Mouse (Mus musculus) limb, embryonic 10.5 days (tissue): Measurements from ENCODE around the gene Cdk5rap2. TPM values are rescaled to one million over a fixed set of nuclear protein-coding genes. Genes with fewer than 3 reads are reported as not detected.
A peak's percentile ranks its signal among the peaks of the same experiment; 100 is the strongest.

Experiments
- DNase-seq: peaks from one replicate; pipeline ENCODE4 v3.0.0-alpha.2; 2017; ENCODE audit warnings: low spot score
- H3K27ac ChIP-seq: fragments of 300-500 bp; sonication (generic); 2 replicates; pipeline ENCODE4 v1.5.1; 2016; ENCODE audit warnings: mild to moderate bottlenecking
- H3K27me3 ChIP-seq: fragments of 300-500 bp; sonication (generic); 2 replicates; pipeline ENCODE4 v1.6.1; 2016; ENCODE audit warnings: low read depth, mild to moderate bottlenecking; ENCODE audit not compliant: poor library complexity, severe bottlenecking
- H3K36me3 ChIP-seq: fragments of 300-500 bp; sonication (generic); 2 replicates; pipeline ENCODE4 v1.6.1; 2016; ENCODE audit warnings: mild to moderate bottlenecking, moderate library complexity
- H3K4me1 ChIP-seq: fragments of 300-500 bp; sonication (generic); 2 replicates; pipeline ENCODE4 v1.6.1; 2016
- H3K4me3 ChIP-seq: fragments of 300-500 bp; sonication (generic); 2 replicates; pipeline ENCODE4 v1.5.1; 2016; ENCODE audit warnings: mild to moderate bottlenecking, moderate library complexity
- H3K9me3 ChIP-seq: fragments of 300-500 bp; sonication (generic); replicated peaks from 2 replicates; pipeline ENCODE4 v1.6.1; 2016; ENCODE audit warnings: mild to moderate bottlenecking
- WGBS: fragments of 180-500 bp; shearing (Covaris S2); methylation state at CpG from one replicate; pipeline ENCODE4 v1.1.7; 2016; 5-methylcytosine and 5-hydroxymethylcytosine counted together
- polyA plus RNA-seq: library from polyadenylated mRNA; unstranded; fragments of >200 nt; fragmentation: Nextera tagmentation; extraction: Ambion mirVana; gene quantifications from 2 replicates; pipeline ENCODE4 v1.2.1, GENCODE M21; 2016

Cdk5rap2 gene
- polyA plus RNA-seq, 1 experiment from 2014 or later, result 31.6 TPM

- Histone ChIP-seq H3K27me3 (no peaks in the 10 kb centered on the region), H3K9me3 (no peaks in the 10 kb centered on the region), H3K36me3 (peaks cover 62% of the 10 kb centered on the region), H3K4me1 (no peaks in the 10 kb centered on the region), H3K27ac (no peak overlapping the region), H3K4me3 (no peak overlapping the region)
- DNase-seq, result no peak
- WGBS, result 92% methylated on average over 4 of the region's 4 CpGs
Observed at GRCm38 (mm10) chr4:70272943-70273342, 137.3 kb downstream of the Cdk5rap2 start.

GRCm38 (mm10) chr4:70272527-70272926 lies 137.7 kb downstream of the Cdk5rap2 start:
- peaks cover 63% of the 10 kb centered on the region for H3K36me3 ChIP-seq

DNA sequence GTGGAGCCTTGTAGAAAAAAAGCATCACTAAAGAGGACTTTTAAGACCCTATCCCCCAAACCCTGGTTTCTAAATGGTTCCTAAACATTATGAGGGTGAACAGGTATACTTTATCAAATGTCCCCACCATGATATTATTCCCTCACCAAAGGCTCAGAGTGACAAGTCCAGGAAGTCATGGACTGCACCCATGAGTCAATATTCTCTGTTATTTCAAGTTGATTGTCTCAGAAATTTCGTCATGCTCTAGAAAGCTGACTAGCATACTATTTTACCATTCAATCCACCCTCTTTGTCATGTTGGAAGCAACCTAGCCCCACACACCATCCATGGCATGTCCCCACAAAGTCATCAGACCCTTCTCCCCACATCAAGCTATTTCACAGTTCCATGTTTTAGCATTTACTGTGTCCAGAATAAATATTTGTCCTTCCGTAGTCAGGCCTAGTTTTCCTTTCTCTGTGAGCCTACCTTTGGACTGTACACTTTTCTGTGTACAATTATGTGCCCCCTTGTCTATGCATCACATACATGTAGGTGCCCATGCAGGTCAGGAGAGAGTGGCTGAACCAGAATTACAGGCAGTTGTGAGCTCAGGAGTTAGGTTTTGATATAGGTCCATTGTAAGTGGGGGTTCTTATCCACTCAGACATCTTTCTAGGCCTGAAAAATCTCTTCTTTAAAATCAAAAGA lies 142.9 kb downstream of the Cdk5rap2 start:
- H3K27ac ChIP-seq, result no peak overlapping the region
- peaks cover 82% of the 10 kb centered on the region for H3K36me3 ChIP-seq
- H3K9me3 ChIP-seq, result no peaks in the 10 kb centered on the region
- no peak overlapping the region for H3K4me3 ChIP-seq
- no peak for DNase-seq
- 91% methylated on average over 2 of the region's 2 CpGs for WGBS
- no peaks in the 10 kb centered on the region for H3K27me3 ChIP-seq
- H3K4me1 ChIP-seq, result no peaks in the 10 kb centered on the region

More at GRCm38 (mm10) chr4:70272527-70272926, 137.7 kb downstream of the Cdk5rap2 start:
- Histone ChIP-seq H3K27ac (no peak overlapping the region), H3K4me3 (no peak overlapping the region), H3K9me3 (no peaks in the 10 kb centered on the region), H3K4me1 (no peaks in the 10 kb centered on the region), H3K27me3 (no peaks in the 10 kb centered on the region)
- 93% methylated on average over 4 of the region's 4 CpGs for WGBS
- no peak for DNase-seq

DNA sequence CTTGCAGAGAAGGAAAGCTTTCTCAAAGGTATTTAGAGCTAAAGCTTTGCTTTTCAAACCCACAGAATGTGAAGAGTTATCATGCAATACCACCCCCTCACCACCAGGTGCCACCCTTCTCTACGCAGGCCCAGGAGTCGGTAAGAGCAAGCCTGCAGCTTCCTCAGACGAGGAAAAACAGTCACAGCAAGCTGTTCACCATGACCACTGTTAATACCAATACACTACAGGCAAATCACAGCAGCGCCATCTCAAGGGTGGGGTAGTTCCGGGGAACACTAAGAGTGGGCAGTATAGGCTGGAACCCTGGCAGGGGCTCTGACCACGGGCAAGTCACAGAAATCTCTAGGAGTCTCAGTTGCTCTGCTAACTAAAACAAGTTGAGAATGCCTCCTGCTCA lies 145.0 kb downstream of the Cdk5rap2 start:
- H3K4me3 ChIP-seq, result no peak overlapping the region
- no peaks in the 10 kb centered on the region for H3K4me1 ChIP-seq
- no peaks in the 10 kb centered on the region for H3K27me3 ChIP-seq
- no peak overlapping the region for H3K27ac ChIP-seq
- peaks cover 82% of the 10 kb centered on the region for H3K36me3 ChIP-seq
- DNase-seq, result peak; percentile 44
- H3K9me3 ChIP-seq, result no peaks in the 10 kb centered on the region
- 69% methylated on average over 6 of the region's 6 CpGs for WGBS

DNA sequence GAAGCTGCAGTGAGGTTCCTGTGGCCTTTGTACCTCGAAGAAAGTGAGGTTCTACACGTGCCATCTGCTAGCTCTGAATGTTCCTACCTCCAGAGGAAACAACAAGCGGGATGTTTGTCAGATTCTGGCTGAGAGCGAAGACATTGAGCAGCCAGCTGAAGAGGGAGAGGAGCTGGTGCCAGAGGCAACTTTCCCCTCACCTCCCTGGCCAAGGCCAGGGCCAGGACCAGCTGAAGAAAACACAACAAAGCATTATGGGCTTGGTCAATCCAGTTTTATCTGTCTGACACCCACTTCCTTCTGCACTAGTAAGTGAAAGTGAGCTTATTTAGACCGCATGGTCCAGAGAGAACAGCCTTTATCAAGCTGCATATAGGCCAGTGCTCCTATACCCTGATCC lies 147.4 kb downstream of the Cdk5rap2 start:
- Histone ChIP-seq H3K9me3 (no peaks in the 10 kb centered on the region), H3K27ac (no peak overlapping the region), H3K27me3 (no peaks in the 10 kb centered on the region), H3K4me1 (no peaks in the 10 kb centered on the region), H3K36me3 (peaks cover 89% of the 10 kb centered on the region), H3K4me3 (no peak overlapping the region)
- 92% methylated on average over 5 of the region's 5 CpGs for WGBS
- no peak for DNase-seq

DNA sequence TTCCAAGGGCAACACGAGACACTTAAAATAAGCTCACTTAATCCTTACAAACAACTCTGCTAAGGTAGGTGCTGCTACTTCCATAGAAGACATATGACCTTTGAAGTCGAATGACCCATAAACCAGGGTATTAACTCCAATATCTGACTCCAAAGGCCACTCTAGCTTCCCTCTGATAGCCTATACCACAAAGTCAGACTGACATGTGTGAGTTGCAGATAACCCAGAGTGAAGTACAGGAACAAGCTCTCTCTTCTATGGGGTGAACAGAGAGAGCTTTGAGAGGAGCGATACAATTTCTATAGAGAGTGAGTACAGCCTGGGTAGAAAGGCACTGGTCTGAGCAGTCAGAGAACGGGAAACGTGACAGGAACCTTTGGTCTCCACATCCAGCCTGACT lies 148.9 kb downstream of the Cdk5rap2 start:
- 88% methylated on average over 5 of the region's 5 CpGs for WGBS
- no peak for DNase-seq
- H3K27me3 ChIP-seq, result no peaks in the 10 kb centered on the region
- no peaks in the 10 kb centered on the region for H3K9me3 ChIP-seq
- peaks cover 87% of the 10 kb centered on the region for H3K36me3 ChIP-seq
- H3K4me3 ChIP-seq, result no peak overlapping the region
- H3K4me1 ChIP-seq, result no peaks in the 10 kb centered on the region
- no peak overlapping the region for H3K27ac ChIP-seq

DNA sequence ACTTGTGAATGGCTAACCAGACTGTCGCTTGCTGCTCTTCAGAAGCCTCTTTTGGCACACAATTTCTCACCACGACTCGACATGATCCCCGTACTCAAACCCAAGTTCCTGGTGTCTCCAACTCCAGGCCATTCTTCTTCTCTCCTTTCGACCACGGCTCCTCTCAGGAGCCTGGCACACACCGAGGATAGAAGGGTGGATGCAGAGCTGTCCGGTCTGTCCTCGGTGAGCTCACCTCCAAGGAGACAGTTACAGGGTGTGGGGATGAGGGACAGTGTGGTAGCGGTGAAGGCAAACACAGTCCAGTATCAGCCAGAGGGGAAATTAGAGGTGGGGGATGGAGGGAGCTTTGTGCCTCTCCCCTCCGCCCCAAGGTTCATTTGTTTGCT lies 149.8 kb downstream of the Cdk5rap2 start:
- Histone ChIP-seq H3K4me3 (no peak overlapping the region), H3K36me3 (peaks cover 87% of the 10 kb centered on the region), H3K9me3 (no peaks in the 10 kb centered on the region), H3K27me3 (no peaks in the 10 kb centered on the region), H3K4me1 (no peaks in the 10 kb centered on the region), H3K27ac (no peak overlapping the region)
- no peak for DNase-seq
- 92% methylated on average over 11 of the region's 11 CpGs for WGBS

DNA sequence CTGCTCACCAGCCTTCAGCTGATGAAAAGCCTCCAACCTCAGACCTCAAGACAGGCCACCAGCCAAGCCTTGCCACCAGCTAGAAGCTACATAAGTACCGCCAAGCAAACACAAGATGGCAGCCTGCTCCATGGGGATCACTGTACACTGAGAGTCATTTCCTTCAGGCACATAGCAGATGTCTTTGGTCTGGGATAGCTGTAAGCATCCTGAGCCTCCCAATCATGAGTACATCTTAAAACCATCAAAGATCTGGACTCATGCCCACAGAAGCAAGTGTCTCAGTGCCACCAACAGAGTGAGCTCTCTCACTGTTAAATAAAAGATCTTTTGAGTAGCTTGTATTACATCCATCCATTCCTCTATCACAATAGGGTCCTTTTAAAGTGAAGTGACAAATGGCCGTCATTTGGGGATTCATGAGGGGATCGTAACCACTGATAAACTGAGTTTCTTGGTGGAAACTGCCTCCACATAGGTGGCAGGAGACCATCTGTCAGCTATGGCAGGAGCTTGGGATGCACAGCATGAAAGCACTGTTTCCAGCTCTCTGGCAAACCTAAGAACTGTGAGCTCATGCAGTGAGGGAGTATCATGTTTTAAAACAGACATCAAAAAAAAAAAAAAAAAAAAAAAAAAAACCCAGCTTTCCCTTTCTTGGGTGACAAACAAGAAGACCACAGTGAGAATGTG lies 150.4 kb downstream of the Cdk5rap2 start:
- Histone ChIP-seq H3K4me3 (no peak overlapping the region), H3K27me3 (no peaks in the 10 kb centered on the region), H3K36me3 (peaks cover 87% of the 10 kb centered on the region), H3K27ac (no peak overlapping the region), H3K4me1 (no peaks in the 10 kb centered on the region), H3K9me3 (no peaks in the 10 kb centered on the region)
- DNase-seq, result no peak
- WGBS, result 83% methylated on average over 3 of the region's 3 CpGs

GRCm38 (mm10) chr4:70258826-70259225 lies 151.4 kb downstream of the Cdk5rap2 start:
- 82% methylated on average over 9 of the region's 9 CpGs for WGBS
- Histone ChIP-seq H3K4me1 (no peaks in the 10 kb centered on the region), H3K4me3 (no peak overlapping the region), H3K27me3 (no peaks in the 10 kb centered on the region), H3K27ac (no peak overlapping the region), H3K36me3 (peaks cover 86% of the 10 kb centered on the region), H3K9me3 (no peaks in the 10 kb centered on the region)
- no peak for DNase-seq

DNA sequence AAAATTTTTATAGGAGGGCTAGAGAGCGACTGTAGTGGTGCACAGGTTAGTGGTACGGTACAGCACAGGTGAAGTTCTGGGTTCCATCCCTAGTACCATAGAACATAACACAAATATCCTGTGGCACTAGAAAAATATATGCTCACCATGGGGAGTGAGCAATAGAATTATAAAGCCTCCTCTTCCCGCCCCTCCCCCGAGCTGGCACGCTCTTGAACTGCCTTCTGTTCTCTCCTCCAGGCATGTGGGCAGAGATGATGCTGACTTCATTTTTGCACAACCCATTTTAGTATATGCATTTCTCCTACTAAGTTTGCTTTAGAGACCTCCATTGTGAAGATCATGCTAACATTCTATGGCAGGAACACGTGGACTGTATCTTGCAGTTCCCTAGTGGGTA lies 152.0 kb downstream of the Cdk5rap2 start:
- no peaks in the 10 kb centered on the region for H3K4me1 ChIP-seq
- H3K27me3 ChIP-seq, result no peaks in the 10 kb centered on the region
- no peak for DNase-seq
- 93% methylated on average over 6 of the region's 6 CpGs for WGBS
- H3K36me3 ChIP-seq, result peaks cover 86% of the 10 kb centered on the region
- no peaks in the 10 kb centered on the region for H3K9me3 ChIP-seq
- no peak overlapping the region for H3K4me3 ChIP-seq
- H3K27ac ChIP-seq, result no peak overlapping the region

GRCm38 (mm10) chr4:70251782-70252181 lies 158.5 kb downstream of the Cdk5rap2 start:
- Histone ChIP-seq H3K4me3 (no peak overlapping the region), H3K27ac (no peak overlapping the region), H3K27me3 (no peaks in the 10 kb centered on the region), H3K4me1 (no peaks in the 10 kb centered on the region), H3K9me3 (no peaks in the 10 kb centered on the region), H3K36me3 (peaks cover 65% of the 10 kb centered on the region)
- 94% methylated on average over 5 of the region's 5 CpGs for WGBS
- no peak for DNase-seq

- whole genome bisulfite sequencing, result 76% methylated on average over 6 of the region's 6 CpGs
- Histone ChIP-seq H3K27ac (no peak overlapping the region), H3K36me3 (peaks cover 81% of the 10 kb centered on the region), H3K4me3 (no peak overlapping the region), H3K4me1 (peaks cover 13% of the 10 kb centered on the region), H3K27me3 (no peaks in the 10 kb centered on the region), H3K9me3 (no peaks in the 10 kb centered on the region)
- no peak for DNase-seq
Observed at GRCm38 (mm10) chr4:70245706-70246105, 164.5 kb downstream of the Cdk5rap2 start.

DNA sequence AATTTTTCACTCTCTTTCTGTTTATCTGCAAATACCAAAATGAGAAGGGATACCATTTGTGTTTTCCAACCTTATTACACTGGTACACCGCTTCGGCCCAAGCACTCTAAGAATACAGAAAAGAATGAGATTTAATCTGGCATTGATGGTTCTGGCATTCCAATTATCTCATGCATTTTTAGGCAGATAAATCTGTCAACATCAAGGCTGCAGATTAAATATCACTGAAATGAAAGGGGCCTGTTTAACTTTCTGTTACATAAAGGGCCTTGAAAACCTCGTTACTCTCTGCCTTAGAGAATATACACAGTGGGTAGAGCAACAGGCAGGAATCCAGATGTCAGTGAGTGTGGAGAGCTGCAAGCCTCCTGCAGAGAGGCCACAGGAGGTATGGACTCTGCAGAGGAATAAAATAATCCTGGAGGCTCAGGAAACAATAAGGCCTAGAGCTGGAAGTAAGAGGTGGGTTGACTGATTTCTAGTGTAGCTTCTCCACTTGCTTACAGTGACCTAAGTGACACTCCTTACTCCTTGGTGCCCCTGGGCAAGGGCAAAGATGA lies 166.6 kb downstream of the Cdk5rap2 start:
- peaks cover 13% of the 10 kb centered on the region for H3K4me1 ChIP-seq
- H3K4me3 ChIP-seq, result no peak overlapping the region
- DNase-seq, result no peak
- H3K27me3 ChIP-seq, result no peaks in the 10 kb centered on the region
- H3K9me3 ChIP-seq, result no peaks in the 10 kb centered on the region
- no peak overlapping the region for H3K27ac ChIP-seq
- WGBS, result 59% methylated on average over 3 of the region's 3 CpGs
- peaks cover 88% of the 10 kb centered on the region for H3K36me3 ChIP-seq
